ENCODE assay signal across 10 mouse cellular contexts in genomic region chr7:27302172-27302571, GRCm38 (mm10). TPM values are rescaled to one million over a fixed set of nuclear protein-coding genes. Genes with fewer than 3 reads are reported as not detected.
DNase-seq lines count a peak whose midpoint lies in the region; ATAC-seq lines count a peak whose summit lies in the region.
"Had no signal": no experiment of that assay in that cellular context is flagged by ENCODE, and none has a peak within 500 bp of the region (broad histone marks: within the 10 kb centered on the region; RNA-seq: fewer than 3 reads in every experiment).

No protein-coding gene starts in this region.

- no peaks in the 10 kb centered on the region for H3K9me3 ChIP-seq in midbrain, embryonic 11.5 days (ENCODE audit: control insufficient read depth, low read length)
- H3K9me3 ChIP-seq in midbrain, embryonic 16.5 days (replicated peaks; ENCODE audit: control insufficient read depth, low read length, poor library complexity, severe bottlenecking), result no peaks in the 10 kb centered on the region
- no peaks in the 10 kb centered on the region for H3K9me3 ChIP-seq in neural tube, embryonic 11.5 days (ENCODE audit: control insufficient read depth, low read length)
- H3K9me3 ChIP-seq: embryonic facial prominence, embryonic 12.5 days; neural tube, embryonic 13.5 days had no signal

- H3K4me1 ChIP-seq in midbrain, embryonic 11.5 days (ENCODE audit: control insufficient read depth, insufficient read depth, low read length), result no peaks in the 10 kb centered on the region
- H3K4me1 ChIP-seq in midbrain, embryonic 16.5 days (ENCODE audit: control insufficient read depth, insufficient read depth, low read length), result no peaks in the 10 kb centered on the region
- no peaks in the 10 kb centered on the region for H3K4me1 ChIP-seq in neural tube, embryonic 11.5 days (ENCODE audit: control insufficient read depth, insufficient read depth, low read length)
- H3K4me1 ChIP-seq: neural tube, embryonic 13.5 days had no signal

- peak; percentile 94 for DNase-seq in midbrain, embryonic 11.5 days (ENCODE audit: low spot score, missing footprints)
- peak; percentile 55 for DNase-seq in c-Kit-positive CD71-positive TER-119-positive erythroid progenitor cells, embryonic 14.5 days (ENCODE audit: low spot score)
- peak; percentile 80 for DNase-seq in gastrocnemius, adult 18-20 months (ENCODE audit: low spot score)
- DNase-seq in kidney, adult 11 months, result peak; percentile 54
- DNase-seq in left cerebral cortex, postnatal 4 days, result peak; percentile 79
- peak; percentile 73 for DNase-seq in neural tube, embryonic 11.5 days (ENCODE audit: low spot score)
- DNase-seq in thymus, postnatal 14 days, result peak; percentile 62

- no peak overlapping the region for H3K27ac ChIP-seq in midbrain, embryonic 11.5 days (ENCODE audit: low read depth, low read length)
- H3K27ac ChIP-seq in midbrain, embryonic 16.5 days (ENCODE audit: low read length), result no peak overlapping the region
- no peak overlapping the region for H3K27ac ChIP-seq in neural tube, embryonic 11.5 days (ENCODE audit: low read depth, low read length)
- H3K27ac ChIP-seq: embryonic facial prominence, embryonic 12.5 days; neural tube, embryonic 13.5 days had no signal

- H3K27me3 ChIP-seq in midbrain, embryonic 11.5 days (ENCODE audit: control insufficient read depth, insufficient read depth, low read length), result no peaks in the 10 kb centered on the region
- H3K27me3 ChIP-seq in midbrain, embryonic 16.5 days (ENCODE audit: control insufficient read depth, insufficient read depth, low read depth, low read length), result no peaks in the 10 kb centered on the region
- H3K27me3 ChIP-seq in neural tube, embryonic 11.5 days (ENCODE audit: control insufficient read depth, insufficient read depth, low read length), result no peaks in the 10 kb centered on the region

- no peaks in the 10 kb centered on the region for H3K36me3 ChIP-seq in midbrain, embryonic 11.5 days (ENCODE audit: control insufficient read depth, insufficient read depth, low read length)
- H3K36me3 ChIP-seq in midbrain, embryonic 16.5 days (ENCODE audit: control insufficient read depth, insufficient read depth, low read length), result no peaks in the 10 kb centered on the region
- H3K36me3 ChIP-seq in neural tube, embryonic 11.5 days (ENCODE audit: control insufficient read depth, insufficient read depth, low read length), result no peaks in the 10 kb centered on the region
- H3K36me3 ChIP-seq: embryonic facial prominence, embryonic 12.5 days; neural tube, embryonic 13.5 days had no signal

- H3K9ac ChIP-seq in midbrain, embryonic 11.5 days (ENCODE audit: low read length), result no peak overlapping the region
- no peak overlapping the region for H3K9ac ChIP-seq in midbrain, embryonic 16.5 days (ENCODE audit: low read depth, low read length)
- H3K9ac ChIP-seq in neural tube, embryonic 11.5 days (ENCODE audit: low read length), result no peak overlapping the region
- H3K9ac ChIP-seq: embryonic facial prominence, embryonic 12.5 days; neural tube, embryonic 13.5 days had no signal

- no peak overlapping the region for H3K4me2 ChIP-seq in midbrain, embryonic 11.5 days
- H3K4me2 ChIP-seq in midbrain, embryonic 16.5 days (ENCODE audit: low read length), result no peak overlapping the region
- H3K4me2 ChIP-seq in neural tube, embryonic 11.5 days (ENCODE audit: low read depth), result no peak overlapping the region
- H3K4me2 ChIP-seq: embryonic facial prominence, embryonic 12.5 days; neural tube, embryonic 13.5 days had no signal

- no peak; the same call in 1 of the 2 replicates for ATAC-seq in midbrain, embryonic 11.5 days (ENCODE audit: low FRiP score)
- no peak for ATAC-seq in midbrain, embryonic 16.5 days
- ATAC-seq in neural tube, embryonic 11.5 days (ENCODE audit: insufficient read depth, low FRiP score, low TSS enrichment), result no peak

- WGBS in midbrain, embryonic 11.5 days, result 12% methylated on average over 11 of the region's 11 CpGs
- 12% methylated on average over 11 of the region's 11 CpGs for WGBS in midbrain, embryonic 16.5 days
- WGBS in neural tube, embryonic 11.5 days, result 10% methylated on average over 11 of the region's 11 CpGs

- intact Hi-C loops in left cerebral cortex, postnatal 4 days (cut with DNase I), result no loop called here

- H3K4me3 ChIP-seq in midbrain, embryonic 11.5 days (ENCODE audit: low read depth, low read length), result no peak overlapping the region
- no peak overlapping the region for H3K4me3 ChIP-seq in midbrain, embryonic 16.5 days (ENCODE audit: low read depth, low read length)
- no peak overlapping the region for H3K4me3 ChIP-seq in neural tube, embryonic 11.5 days (ENCODE audit: low read depth, low read length)
- H3K4me3 ChIP-seq: embryonic facial prominence, embryonic 12.5 days; neural tube, embryonic 13.5 days had no signal

RNA-seq across cellular contexts. Expression of gene Ltbp4, which starts 35.3 kb away (rescaled TPM):
- 2.9 and 5.8 TPM in 2 replicates for polyA plus RNA-seq in midbrain, embryonic 11.5 days (2014; fragmentation: Nextera tagmentation; extraction: Ambion mirVana)
- polyA plus RNA-seq in midbrain, embryonic 16.5 days (2015; fragmentation: Nextera tagmentation; extraction: Ambion mirVana), result 14.1 and 14.3 TPM in 2 replicates
- total RNA-seq in gastrocnemius, adult 18-20 months (2021), result 10 to 100 TPM; 55.8 to 66.9 TPM
- 10 to 100 TPM; 41.9 to 52.7 TPM for total RNA-seq in left cerebral cortex, postnatal 4 days (2021)
- 7.0 and 8.0 TPM in 2 replicates for polyA plus RNA-seq in neural tube, embryonic 11.5 days (2014; fragmentation: Nextera tagmentation; extraction: Ambion mirVana)

RNA-seq across cellular contexts. Expression of gene Numbl, which starts 43.9 kb away (rescaled TPM):
- 16.9 and 17.7 TPM in 2 replicates for polyA plus RNA-seq in midbrain, embryonic 11.5 days (2014; fragmentation: Nextera tagmentation; extraction: Ambion mirVana)
- 51.2 and 53.6 TPM in 2 replicates for polyA plus RNA-seq in midbrain, embryonic 16.5 days (2015; fragmentation: Nextera tagmentation; extraction: Ambion mirVana)
- total RNA-seq in gastrocnemius, adult 18-20 months (2021), result 1 to 10 TPM; 2.2 to 2.8 TPM
- total RNA-seq in left cerebral cortex, postnatal 4 days (2021), result 100 to 1,000 TPM; 101 to 104 TPM
- polyA plus RNA-seq in neural tube, embryonic 11.5 days (2014; fragmentation: Nextera tagmentation; extraction: Ambion mirVana), result 21.6 and 21.7 TPM in 2 replicates

RNA-seq across cellular contexts. Expression of gene Shkbp1, which starts 53.6 kb away (rescaled TPM):
- 45.9 and 50.7 TPM in 2 replicates for polyA plus RNA-seq in midbrain, embryonic 11.5 days (2014; fragmentation: Nextera tagmentation; extraction: Ambion mirVana)
- polyA plus RNA-seq in midbrain, embryonic 16.5 days (2015; fragmentation: Nextera tagmentation; extraction: Ambion mirVana), result 47.4 and 55.1 TPM in 2 replicates
- total RNA-seq in gastrocnemius, adult 18-20 months (2021), result 1 to 10 TPM; 2.2 to 3.0 TPM
- total RNA-seq in left cerebral cortex, postnatal 4 days (2021), result 10 to 100 TPM; 47.2 to 52.4 TPM
- 52.8 and 55.2 TPM in 2 replicates for polyA plus RNA-seq in neural tube, embryonic 11.5 days (2014; fragmentation: Nextera tagmentation; extraction: Ambion mirVana)

RNA-seq across cellular contexts. Expression of gene Gm20479, which starts 55.0 kb away (rescaled TPM):
- not detected in 2 replicates for polyA plus RNA-seq in midbrain, embryonic 11.5 days (2014; fragmentation: Nextera tagmentation; extraction: Ambion mirVana)
- not detected in 2 replicates for polyA plus RNA-seq in midbrain, embryonic 16.5 days (2015; fragmentation: Nextera tagmentation; extraction: Ambion mirVana)
- under 1 TPM in 1 of 2 experiments, not detected in 1; 0.57 TPM for total RNA-seq in gastrocnemius, adult 18-20 months (2021)
- total RNA-seq in left cerebral cortex, postnatal 4 days (2021), result not detected
- polyA plus RNA-seq in neural tube, embryonic 11.5 days (2014; fragmentation: Nextera tagmentation; extraction: Ambion mirVana), result not detected in 2 replicates
- polyA plus RNA-seq: neural tube, embryonic 13.5 days had no signal
